13 mouse cellular contexts compared by ENCODE assay signal in the genomic region with DNA sequence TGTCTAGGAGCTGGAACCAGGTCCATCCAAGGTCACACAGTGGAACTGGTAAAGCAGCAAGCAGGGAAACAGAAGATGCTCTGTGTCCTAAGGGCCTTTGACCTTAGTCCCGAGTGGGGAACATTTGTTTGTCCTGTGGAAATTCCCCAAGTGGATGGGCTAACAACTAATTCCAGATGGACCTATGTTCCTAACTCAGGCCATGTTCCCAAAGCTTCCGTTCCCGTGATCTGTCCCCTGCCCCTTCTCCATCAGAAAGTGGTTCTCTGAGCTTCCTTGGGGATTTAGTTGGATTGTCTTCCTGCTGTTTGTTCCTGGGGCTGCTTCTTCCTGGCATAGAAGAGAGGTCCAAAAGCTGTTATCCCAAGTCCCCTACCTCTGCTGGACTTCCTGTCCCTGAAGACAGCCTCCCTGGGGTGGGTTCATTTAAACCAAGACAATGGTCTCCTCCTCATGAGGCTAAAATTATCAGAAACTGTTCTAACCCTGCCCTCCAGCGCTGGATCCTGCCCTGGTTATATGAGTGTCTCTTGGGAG. TPM values are rescaled to one million over a fixed set of nuclear protein-coding genes. Genes with fewer than 3 reads are reported as not detected.
DNase-seq lines count a peak whose midpoint lies in the region; ATAC-seq and TF ChIP-seq lines count a peak whose summit lies in the region.
"Had no signal": no experiment of that assay in that cellular context is flagged by ENCODE, and none has a peak within 500 bp of the region (broad histone marks: within the 10 kb centered on the region; RNA-seq: fewer than 3 reads in every experiment).

No protein-coding gene starts in this region.

- no peak for ATAC-seq in forebrain, embryonic 12.5 days (ENCODE audit: low FRiP score)
- no peak for ATAC-seq in lung, embryonic 15.5 days (ENCODE audit: borderline replicate concordance, extremely low read depth, low FRiP score, low TSS enrichment)
- ATAC-seq: activated CD4-positive, CD25-positive, alpha-beta regulatory T cell, adult 4 months; forebrain, embryonic 16.5 days; intestine, embryonic 15.5 days had no signal

- WGBS in forebrain, embryonic 10.5 days: 61% methylated on average over 4 of the region's 4 CpGs
- WGBS in forebrain, embryonic 12.5 days: 72% methylated on average over 4 of the region's 4 CpGs
- 53% methylated on average over 4 of the region's 4 CpGs for WGBS in lung, embryonic 15.5 days
- 49% methylated on average over 4 of the region's 4 CpGs for WGBS in lung, adult 2 months

- no peak for TF ChIP-seq POLR2A in lung, adult 2 months (IDR thresholded peaks at IDR 0.05; ENCODE audit: borderline replicate concordance, extremely low read depth, low read depth, low read length)
- TF ChIP-seq POLR2A in myocyte (IDR thresholded peaks at IDR 0.05; ENCODE audit: insufficient read length, low read depth): no peak

- no peak overlapping the region for H3K4me3 ChIP-seq in forebrain, embryonic 10.5 days
- no peak overlapping the region for H3K4me3 ChIP-seq in forebrain, embryonic 12.5 days (replicated peaks)
- H3K4me3 ChIP-seq in lung, embryonic 15.5 days: no peak overlapping the region
- H3K4me3 ChIP-seq in lung, adult 2 months (replicated peaks; ENCODE audit: extremely low read depth, low read depth, low read length): no peak overlapping the region
- H3K4me3 ChIP-seq in myocyte: peak overlapping the region; percentile 23
- H3K4me3 ChIP-seq: intestine, embryonic 15.5 days had no signal

- peaks cover 7% of the 10 kb centered on the region for H3K27me3 ChIP-seq in forebrain, embryonic 10.5 days (ENCODE audit: poor library complexity, severe bottlenecking)
- H3K27me3 ChIP-seq in forebrain, embryonic 12.5 days: no peaks in the 10 kb centered on the region
- H3K27me3 ChIP-seq in lung, embryonic 15.5 days: no peaks in the 10 kb centered on the region
- no peaks in the 10 kb centered on the region for H3K27me3 ChIP-seq in myocyte (ENCODE audit: control insufficient read depth, insufficient read depth, insufficient read length)
- H3K27me3 ChIP-seq: intestine, embryonic 15.5 days had no signal

- H3ac ChIP-seq in myocyte (ENCODE audit: control insufficient read depth, insufficient read length): no peak overlapping the region

- H3K27ac ChIP-seq in forebrain, embryonic 10.5 days: 0 out of 2 replicates have a peak overlapping the region, but pooled peaks have one; percentile 5
- no peak overlapping the region for H3K27ac ChIP-seq in forebrain, embryonic 12.5 days
- peak overlapping the region; percentile 64 for H3K27ac ChIP-seq in lung, embryonic 15.5 days
- H3K27ac ChIP-seq: intestine, embryonic 15.5 days had no signal

- H3K79me2 ChIP-seq in myocyte (ENCODE audit: control insufficient read depth, insufficient read depth): no peaks in the 10 kb centered on the region

- H3K9ac ChIP-seq in forebrain, embryonic 12.5 days: no peak overlapping the region
- no peak overlapping the region for H3K9ac ChIP-seq in lung, embryonic 15.5 days
- H3K9ac ChIP-seq: intestine, embryonic 15.5 days had no signal

- TF ChIP-seq CTCF in lung, adult 2 months (IDR thresholded peaks at IDR 0.05; ENCODE audit: insufficient read depth, low read length): no peak

- no peak for DNase-seq in forebrain, embryonic 10.5 days (ENCODE audit: extremely low spot score, low spot score)
- no peak for DNase-seq in lung, adult 2 months
- DNase-seq in heart, postnatal 25 days (ENCODE audit: low spot score): peak; percentile 64
- no peak for DNase-seq in urinary bladder, postnatal 14 days (ENCODE audit: low spot score)
- no peak for DNase-seq in thymus, postnatal 0 days (ENCODE audit: low spot score)
- DNase-seq: cerebellum, postnatal 36 days had no signal

- no peaks in the 10 kb centered on the region for H3K9me3 ChIP-seq in forebrain, embryonic 10.5 days
- H3K9me3 ChIP-seq in forebrain, embryonic 12.5 days: no peaks in the 10 kb centered on the region
- no peaks in the 10 kb centered on the region for H3K9me3 ChIP-seq in lung, embryonic 15.5 days
- H3K9me3 ChIP-seq: G1E; intestine, embryonic 15.5 days had no signal

- H3K36me3 ChIP-seq in forebrain, embryonic 10.5 days (replicated peaks): no peaks in the 10 kb centered on the region
- no peaks in the 10 kb centered on the region for H3K36me3 ChIP-seq in forebrain, embryonic 12.5 days (replicated peaks)
- no peaks in the 10 kb centered on the region for H3K36me3 ChIP-seq in lung, embryonic 15.5 days
- H3K36me3 ChIP-seq in myocyte (ENCODE audit: control insufficient read depth, insufficient read depth): no peaks in the 10 kb centered on the region
- H3K36me3 ChIP-seq: G1E; intestine, embryonic 15.5 days had no signal

- intact Hi-C loops in heart, postnatal 25 days (cut with DNase I): loop anchor here (1.0 to 5.0 kb wide), 4 partner anchors 63 to 117 kb away; no protein-coding TSS in a partner anchor

- H3K4me2 ChIP-seq in forebrain, embryonic 12.5 days: no peak overlapping the region
- H3K4me2 ChIP-seq in lung, embryonic 15.5 days: no peak overlapping the region
- peak overlapping the region; percentile 72 for H3K4me2 ChIP-seq in myocyte (ENCODE audit: low read depth)
- H3K4me2 ChIP-seq: intestine, embryonic 15.5 days had no signal

- H3K4me1 ChIP-seq in forebrain, embryonic 10.5 days: peaks cover 32% of the 10 kb centered on the region
- no peaks in the 10 kb centered on the region for H3K4me1 ChIP-seq in forebrain, embryonic 12.5 days
- H3K4me1 ChIP-seq in lung, embryonic 15.5 days: peaks cover 40% of the 10 kb centered on the region
- H3K4me1 ChIP-seq in lung, adult 2 months (ENCODE audit: control insufficient read depth, insufficient read depth, low read length): peaks cover 16% of the 10 kb centered on the region
- H3K4me1 ChIP-seq: intestine, embryonic 15.5 days had no signal

TF ChIP-seq in myocyte, 11 proteins besides CTCF, POLR2A, EP300 and RAD21:
- TF ChIP-seq POLR2AphosphoS2 (IDR thresholded peaks at IDR 0.05; ENCODE audit: insufficient read length, low read depth) (peak; percentile 7), USF1 (IDR thresholded peaks at IDR 0.05; ENCODE audit: low read depth) (no peak), SRF (IDR thresholded peaks at IDR 0.05; ENCODE audit: control insufficient read depth, insufficient read length, low read depth) (no peak)

RNA-seq across cellular contexts. Expression of a gene that starts 55.8 kb away (rescaled TPM):
- polyA plus RNA-seq in forebrain, embryonic 10.5 days (2016; fragmentation: Nextera tagmentation; extraction: Ambion mirVana): 25.2 and 27.1 TPM in 2 replicates
- 44.9 and 55.5 TPM in 2 replicates for polyA plus RNA-seq in forebrain, embryonic 12.5 days (2016; fragmentation: Nextera tagmentation; extraction: Ambion mirVana)
- 49.4 and 52.1 TPM in 2 replicates for polyA plus RNA-seq in lung, embryonic 15.5 days (2015; fragmentation: Nextera tagmentation; extraction: Ambion mirVana)
- 324 and 526 TPM in 2 replicates for polyA plus RNA-seq in lung, adult 2 months (2012; rRNA removed)
- 100 to 1,000 TPM; 149 to 156 TPM for total RNA-seq in heart, postnatal 25 days (2021)
- polyA plus RNA-seq in myocyte (2012; fragmentation: generic; extraction: Trizol): 415 TPM
- 16.6 and 18.4 TPM in 2 replicates for polyA plus RNA-seq in thymus, postnatal 0 days (2015; fragmentation: Nextera tagmentation; extraction: Ambion mirVana)
